13 mouse cellular contexts compared by ENCODE assay signal in the genomic region with DNA sequence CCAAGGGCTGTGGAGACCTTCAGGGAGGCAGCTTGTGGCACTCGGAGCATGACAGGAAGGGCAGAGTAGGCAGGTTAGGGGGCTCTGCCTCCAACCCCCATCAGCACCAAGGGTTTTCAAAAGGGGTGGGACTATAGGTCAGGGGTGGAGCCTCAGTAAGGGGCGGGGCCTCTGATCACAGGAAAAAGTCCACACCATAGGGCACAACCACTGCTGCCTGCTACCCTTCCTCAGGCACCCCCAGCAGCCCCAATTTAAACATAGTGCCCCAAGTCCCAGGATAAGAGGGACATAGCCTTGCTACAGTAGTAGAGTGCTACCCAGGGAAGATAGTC. TPM values are rescaled to one million over a fixed set of nuclear protein-coding genes. Genes with fewer than 3 reads are reported as not detected.
DNase-seq lines count a peak whose midpoint lies in the region; ATAC-seq lines count a peak whose summit lies in the region.
"Had no signal": no experiment of that assay in that cellular context is flagged by ENCODE, and none has a peak within 500 bp of the region (broad histone marks: within the 10 kb centered on the region; RNA-seq: fewer than 3 reads in every experiment).

No protein-coding gene starts in this region.

- H3K36me3 ChIP-seq in intestine, embryonic 16.5 days (ENCODE audit: control insufficient read depth, insufficient read depth, low read length) = peaks cover 17% of the 10 kb centered on the region
- peaks cover 29% of the 10 kb centered on the region for H3K36me3 ChIP-seq in intestine, embryonic 15.5 days
- H3K36me3 ChIP-seq in liver, embryonic 12.5 days = peaks cover 76% of the 10 kb centered on the region

- H3K27me3 ChIP-seq in intestine, embryonic 16.5 days (replicated peaks; ENCODE audit: control insufficient read depth, insufficient read depth, low read length) = no peaks in the 10 kb centered on the region
- no peaks in the 10 kb centered on the region for H3K27me3 ChIP-seq in intestine, embryonic 15.5 days (replicated peaks)
- H3K27me3 ChIP-seq in liver, embryonic 12.5 days (replicated peaks) = no peaks in the 10 kb centered on the region
- H3K27me3 ChIP-seq: forebrain, embryonic 12.5 days; lung, embryonic 15.5 days; Patski had no signal

- H3K4me2 ChIP-seq in intestine, embryonic 16.5 days (ENCODE audit: low read depth, low read length) = no peak overlapping the region
- no peak overlapping the region for H3K4me2 ChIP-seq in intestine, embryonic 15.5 days (replicated peaks)
- H3K4me2 ChIP-seq in liver, embryonic 12.5 days = peak overlapping the region; percentile 9; the same call in 1 of the 2 replicates
- H3K4me2 ChIP-seq: forebrain, embryonic 12.5 days; lung, embryonic 15.5 days had no signal

- ATAC-seq in intestine, embryonic 16.5 days = 0 out of 2 replicates have a peak, but pooled peaks have one; percentile 11
- no peak for ATAC-seq in intestine, embryonic 15.5 days
- ATAC-seq in liver, embryonic 12.5 days = no peak
- ATAC-seq: Patski had no signal

- H3K4me3 ChIP-seq in intestine, embryonic 16.5 days (ENCODE audit: low read length) = no peak overlapping the region
- no peak overlapping the region for H3K4me3 ChIP-seq in intestine, embryonic 15.5 days (replicated peaks)
- H3K4me3 ChIP-seq in liver, embryonic 12.5 days = no peak overlapping the region
- H3K4me3 ChIP-seq: forebrain, embryonic 12.5 days; lung, embryonic 15.5 days had no signal

- no peak overlapping the region for H3K27ac ChIP-seq in intestine, embryonic 16.5 days (ENCODE audit: low read length)
- H3K27ac ChIP-seq in intestine, embryonic 15.5 days = no peak overlapping the region
- no peak overlapping the region for H3K27ac ChIP-seq in liver, embryonic 12.5 days
- H3K27ac ChIP-seq: forebrain, embryonic 12.5 days; lung, embryonic 15.5 days had no signal

- peak; percentile 62 for DNase-seq in thymus, postnatal 4 days
- no peak for DNase-seq in thymus, postnatal 36 days
- DNase-seq in embryo, embryonic 10.5 days (ENCODE audit: low spot score) = no peak
- no peak for DNase-seq in layer of hippocampus, adult 9-10 months (ENCODE audit: low spot score)
- DNase-seq: adrenal gland, postnatal 25 days; cerebellum, adult 11 months had no signal

- WGBS in intestine, embryonic 16.5 days = 66% methylated on average over 2 of the region's 2 CpGs
- 60% methylated on average over 2 of the region's 2 CpGs for WGBS in intestine, embryonic 15.5 days
- 32% methylated on average over 2 of the region's 2 CpGs for WGBS in liver, embryonic 12.5 days (ENCODE audit: insufficient replicate concordance)

- H3K9me3 ChIP-seq in intestine, embryonic 16.5 days (ENCODE audit: control insufficient read depth, low read length) = no peaks in the 10 kb centered on the region
- H3K9me3 ChIP-seq in intestine, embryonic 15.5 days = no peaks in the 10 kb centered on the region
- no peaks in the 10 kb centered on the region for H3K9me3 ChIP-seq in liver, embryonic 12.5 days (replicated peaks)
- H3K9me3 ChIP-seq: forebrain, embryonic 12.5 days; lung, embryonic 15.5 days had no signal

- peaks cover 37% of the 10 kb centered on the region for H3K4me1 ChIP-seq in intestine, embryonic 16.5 days (ENCODE audit: control insufficient read depth, insufficient read depth, low read length)
- peaks cover 24% of the 10 kb centered on the region for H3K4me1 ChIP-seq in intestine, embryonic 15.5 days (replicated peaks)
- H3K4me1 ChIP-seq in liver, embryonic 12.5 days = peaks cover 74% of the 10 kb centered on the region

- no peak overlapping the region for H3K9ac ChIP-seq in intestine, embryonic 16.5 days (ENCODE audit: low read depth, low read length)
- H3K9ac ChIP-seq in intestine, embryonic 15.5 days = no peak overlapping the region
- no peak overlapping the region for H3K9ac ChIP-seq in liver, embryonic 12.5 days
- H3K9ac ChIP-seq: forebrain, embryonic 12.5 days; lung, embryonic 15.5 days had no signal

RNA-seq across cellular contexts. Expression of gene Pias4, which starts 5.4 kb away (rescaled TPM):
- polyA plus RNA-seq in intestine, embryonic 16.5 days (2015; fragmentation: Nextera tagmentation; extraction: Ambion mirVana) = 52.5 and 54.4 TPM in 2 replicates
- polyA plus RNA-seq in intestine, embryonic 15.5 days (2015; fragmentation: Nextera tagmentation; extraction: Ambion mirVana) = 47.2 and 58.4 TPM in 2 replicates
- polyA plus RNA-seq in liver, embryonic 12.5 days (2016; fragmentation: Nextera tagmentation; extraction: Ambion mirVana) = 28.9 and 29.7 TPM in 2 replicates

RNA-seq across cellular contexts. Expression of gene Eef2, which starts 14.1 kb away (rescaled TPM):
- polyA plus RNA-seq in intestine, embryonic 16.5 days (2015; fragmentation: Nextera tagmentation; extraction: Ambion mirVana) = 526 and 531 TPM in 2 replicates
- 515 and 540 TPM in 2 replicates for polyA plus RNA-seq in intestine, embryonic 15.5 days (2015; fragmentation: Nextera tagmentation; extraction: Ambion mirVana)
- polyA plus RNA-seq in liver, embryonic 12.5 days (2016; fragmentation: Nextera tagmentation; extraction: Ambion mirVana) = 440 and 450 TPM in 2 replicates

RNA-seq across cellular contexts. Expression of gene Dapk3, which starts 20.5 kb away (rescaled TPM):
- 15.4 and 47.6 TPM in 2 replicates for polyA plus RNA-seq in intestine, embryonic 16.5 days (2015; fragmentation: Nextera tagmentation; extraction: Ambion mirVana)
- polyA plus RNA-seq in intestine, embryonic 15.5 days (2015; fragmentation: Nextera tagmentation; extraction: Ambion mirVana) = 56.6 and 62.7 TPM in 2 replicates
- polyA plus RNA-seq in liver, embryonic 12.5 days (2016; fragmentation: Nextera tagmentation; extraction: Ambion mirVana) = 41.7 TPM in 2 replicates

RNA-seq across cellular contexts. Expression of gene 4930442H23Rik, which starts 21.4 kb away (rescaled TPM):
- not detected in 2 replicates for polyA plus RNA-seq in intestine, embryonic 16.5 days (2015; fragmentation: Nextera tagmentation; extraction: Ambion mirVana)
- polyA plus RNA-seq in intestine, embryonic 15.5 days (2015; fragmentation: Nextera tagmentation; extraction: Ambion mirVana) = 0.13 and 0.15 TPM in 2 replicates
- polyA plus RNA-seq in liver, embryonic 12.5 days (2016; fragmentation: Nextera tagmentation; extraction: Ambion mirVana) = not detected in 2 replicates
- polyA plus RNA-seq: forebrain, embryonic 12.5 days; heart, embryonic 14.5 days had no signal

RNA-seq across cellular contexts. Expression of gene Zbtb7a, which starts 27.3 kb away (rescaled TPM):
- 46.2 and 47.4 TPM in 2 replicates for polyA plus RNA-seq in intestine, embryonic 16.5 days (2015; fragmentation: Nextera tagmentation; extraction: Ambion mirVana)
- polyA plus RNA-seq in intestine, embryonic 15.5 days (2015; fragmentation: Nextera tagmentation; extraction: Ambion mirVana) = 52.5 and 53.0 TPM in 2 replicates
- 74.0 and 76.0 TPM in 2 replicates for polyA plus RNA-seq in liver, embryonic 12.5 days (2016; fragmentation: Nextera tagmentation; extraction: Ambion mirVana)
